Comparison of ENCODE assay signal across 11 mouse cellular contexts in the genomic region with DNA sequence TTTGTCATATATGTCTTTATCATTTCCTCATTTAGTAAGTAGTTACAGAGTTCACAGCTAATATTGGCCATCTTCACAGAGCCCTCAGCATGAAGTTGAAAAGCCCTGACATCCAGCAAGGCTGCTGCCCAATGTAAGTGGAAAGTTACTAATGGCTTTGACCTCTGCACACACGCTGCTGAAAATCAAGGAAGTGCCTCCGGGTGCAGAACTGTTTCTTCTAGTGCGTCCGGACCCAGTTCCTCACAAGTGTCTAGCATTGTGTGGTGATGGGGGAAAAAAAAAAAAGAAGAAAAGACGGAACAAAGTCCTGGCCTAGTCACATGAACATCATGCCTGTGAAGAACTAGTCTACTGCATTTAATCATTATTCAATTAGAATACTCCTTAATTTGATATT. TPM values are rescaled to one million over a fixed set of nuclear protein-coding genes. Genes with fewer than 3 reads are reported as not detected.
DNase-seq lines count a peak whose midpoint lies in the region; ATAC-seq and TF ChIP-seq lines count a peak whose summit lies in the region.
"Had no signal": no experiment of that assay in that cellular context is flagged by ENCODE, and none has a peak within 500 bp of the region (broad histone marks: within the 10 kb centered on the region; RNA-seq: fewer than 3 reads in every experiment).

No protein-coding gene starts in this region.

- H3K9ac ChIP-seq in forebrain, embryonic 12.5 days: no peak overlapping the region
- no peak overlapping the region for H3K9ac ChIP-seq in liver, postnatal 0 days (replicated peaks)
- H3K9ac ChIP-seq: embryonic facial prominence, embryonic 12.5 days; limb, embryonic 13.5 days had no signal

- no peak overlapping the region for H3K4me2 ChIP-seq in forebrain, embryonic 12.5 days
- no peak overlapping the region for H3K4me2 ChIP-seq in liver, postnatal 0 days (ENCODE audit: low read depth, low read length)
- H3K4me2 ChIP-seq: embryonic facial prominence, embryonic 12.5 days; limb, embryonic 13.5 days had no signal

- H3K27ac ChIP-seq in forebrain, embryonic 10.5 days: no peak overlapping the region
- H3K27ac ChIP-seq in forebrain, embryonic 12.5 days: no peak overlapping the region
- H3K27ac ChIP-seq in liver, postnatal 0 days (ENCODE audit: low read depth): no peak overlapping the region
- H3K27ac ChIP-seq: embryonic facial prominence, embryonic 12.5 days; limb, embryonic 13.5 days had no signal

- DNase-seq in forebrain, embryonic 10.5 days (ENCODE audit: extremely low spot score, low spot score): peak; percentile 9
- peak; percentile 18 for DNase-seq in liver, postnatal 0 days
- no peak for DNase-seq in liver
- peak; percentile 78 for DNase-seq in kidney, postnatal 14 days
- no peak for DNase-seq in thymus, postnatal 10 days (ENCODE audit: low spot score in 2 of 2)
- no peak for DNase-seq in testis, postnatal 14 days (ENCODE audit: low spot score)

- no peak overlapping the region for H3K4me3 ChIP-seq in forebrain, embryonic 10.5 days
- no peak overlapping the region for H3K4me3 ChIP-seq in forebrain, embryonic 12.5 days (replicated peaks)
- H3K4me3 ChIP-seq in liver, postnatal 0 days (ENCODE audit: low read depth, low read length): no peak overlapping the region
- H3K4me3 ChIP-seq: embryonic facial prominence, embryonic 12.5 days; limb, embryonic 13.5 days had no signal

- no peaks in the 10 kb centered on the region for H3K4me1 ChIP-seq in forebrain, embryonic 10.5 days
- H3K4me1 ChIP-seq in forebrain, embryonic 12.5 days: peaks cover under 1% of the 10 kb centered on the region; the same call in 1 of the 2 replicates
- H3K4me1 ChIP-seq in liver, postnatal 0 days (ENCODE audit: insufficient read depth): peaks cover 6% of the 10 kb centered on the region; the same call in 1 of the 2 replicates
- H3K4me1 ChIP-seq: embryonic facial prominence, embryonic 12.5 days had no signal

- no peak for TF ChIP-seq CTCF in liver, postnatal 0 days (IDR thresholded peaks at IDR 0.05; ENCODE audit: low read depth)

- no peaks in the 10 kb centered on the region for H3K9me3 ChIP-seq in forebrain, embryonic 10.5 days
- H3K9me3 ChIP-seq in forebrain, embryonic 12.5 days: no peaks in the 10 kb centered on the region
- no peaks in the 10 kb centered on the region for H3K9me3 ChIP-seq in liver, postnatal 0 days (ENCODE audit: low read length)
- H3K9me3 ChIP-seq: embryonic facial prominence, embryonic 12.5 days; limb, embryonic 13.5 days had no signal

- TF ChIP-seq EP300 in liver, postnatal 0 days (IDR thresholded peaks at IDR 0.05; ENCODE audit: low read depth): no peak

- no peaks in the 10 kb centered on the region for H3K27me3 ChIP-seq in forebrain, embryonic 10.5 days (ENCODE audit: poor library complexity, severe bottlenecking)
- H3K27me3 ChIP-seq in forebrain, embryonic 12.5 days: no peaks in the 10 kb centered on the region
- H3K27me3 ChIP-seq in liver, postnatal 0 days (ENCODE audit: insufficient read depth, low read length): no peaks in the 10 kb centered on the region
- H3K27me3 ChIP-seq: embryonic facial prominence, embryonic 12.5 days; limb, embryonic 13.5 days had no signal

- 80% methylated on average over 5 of the region's 5 CpGs for WGBS in forebrain, embryonic 10.5 days
- 82% methylated on average over 5 of the region's 5 CpGs for WGBS in forebrain, embryonic 12.5 days
- 29% methylated on average over 5 of the region's 5 CpGs for WGBS in liver, postnatal 0 days (ENCODE audit: insufficient replicate concordance)

- H3K36me3 ChIP-seq in forebrain, embryonic 10.5 days (replicated peaks): no peaks in the 10 kb centered on the region
- H3K36me3 ChIP-seq in forebrain, embryonic 12.5 days (replicated peaks): no peaks in the 10 kb centered on the region
- H3K36me3 ChIP-seq in liver, postnatal 0 days (replicated peaks; ENCODE audit: insufficient read depth, low read length): no peaks in the 10 kb centered on the region
- H3K36me3 ChIP-seq: embryonic facial prominence, embryonic 12.5 days; limb, embryonic 13.5 days had no signal

- ATAC-seq in forebrain, embryonic 12.5 days (ENCODE audit: low FRiP score): no peak
- ATAC-seq in liver, postnatal 0 days: peak; percentile 27
- peak; percentile 63; the same call in 1 of the 2 replicates for ATAC-seq in neutrophil, adult 5-6 weeks (ENCODE audit: extremely low read depth, insufficient number of reproducible peaks, low FRiP score, poor library complexity, severe bottlenecking)
- ATAC-seq: intestine, postnatal 0 days had no signal

RNA-seq across cellular contexts. Expression of a gene that starts 47.3 kb away (rescaled TPM):
- polyA plus RNA-seq in forebrain, embryonic 10.5 days (2016; fragmentation: Nextera tagmentation; extraction: Ambion mirVana): 47.6 and 48.0 TPM in 2 replicates
- 41.5 and 45.3 TPM in 2 replicates for polyA plus RNA-seq in forebrain, embryonic 12.5 days (2016; fragmentation: Nextera tagmentation; extraction: Ambion mirVana)
- 34.0 and 44.5 TPM in 2 replicates for polyA plus RNA-seq in liver, postnatal 0 days (2015; fragmentation: Nextera tagmentation; extraction: Ambion mirVana)
- total RNA-seq in neutrophil, adult 5-6 weeks (2017): 118 and 135 TPM in 2 replicates

Comparison
In these comparisons a context has a peak if more than half of its experiments do, and no peak if none do; other contexts are left out.
1. DNase-seq: peak in forebrain, embryonic 10.5 days (single experiment), liver, postnatal 0 days (single experiment) and kidney, postnatal 14 days (single experiment); none in liver (single experiment), thymus, postnatal 10 days (0 of 2) and testis, postnatal 14 days (single experiment).